Mouse (Mus musculus) forebrain, embryonic 16.5 days (tissue): ENCODE data around the gene Dcaf15. TPM values are rescaled to one million over a fixed set of nuclear protein-coding genes. Genes with fewer than 3 reads are reported as not detected.
A peak's percentile ranks its signal among the peaks of the same experiment; 100 is the strongest.

Experiments
- ATAC-seq: fragments of 200-750 bp; cut with Nextera tagmentation; 2 replicates; pipeline ENCODE4 v1.8.0; 2017; ENCODE audit warnings: mild to moderate bottlenecking, moderate library complexity
- H3K27ac ChIP-seq: fragments of 300-500 bp; sonication (generic); 2 replicates; pipeline ENCODE4 v1.5.1; 2014; ENCODE audit warnings: low read length, control low read depth
- H3K27me3 ChIP-seq: fragments of 300-500 bp; sonication (generic); replicated peaks from 2 replicates; pipeline ENCODE4 v1.6.1; 2014; ENCODE audit warnings: low read length; ENCODE audit not compliant: control insufficient read depth, insufficient read depth
- H3K36me3 ChIP-seq: fragments of 300-500 bp; sonication (generic); 2 replicates; pipeline ENCODE4 v1.6.1; 2014; ENCODE audit not compliant: control insufficient read depth, insufficient read depth
- H3K4me1 ChIP-seq: fragments of 300-500 bp; sonication (generic); replicated peaks from 2 replicates; pipeline ENCODE4 v1.6.1; 2014; ENCODE audit warnings: low read length; ENCODE audit not compliant: control insufficient read depth, insufficient read depth
- H3K4me2 ChIP-seq: fragments of 300-500 bp; sonication (generic); 2 replicates; pipeline ENCODE4 v1.6.1; 2014; ENCODE audit warnings: mild to moderate bottlenecking, low read length, control low read depth
- H3K4me3 ChIP-seq: fragments of 300-500 bp; sonication (generic); replicated peaks from 2 replicates; pipeline ENCODE4 v1.5.1; 2014; ENCODE audit warnings: mild to moderate bottlenecking, low read length, control low read depth
- H3K9ac ChIP-seq: fragments of 300-500 bp; sonication (generic); replicated peaks from 2 replicates; pipeline ENCODE4 v1.6.1; 2014; ENCODE audit warnings: low read depth, low read length, control low read depth
- H3K9me3 ChIP-seq: fragments of 300-500 bp; sonication (generic); 2 replicates; pipeline ENCODE4 v1.6.1; 2016; ENCODE audit warnings: low read length; ENCODE audit not compliant: control insufficient read depth
- WGBS: fragments of 180-500 bp; shearing (Covaris S2); extraction: QIAGEN DNeasy Blood & Tissue Kit; methylation state at CpG from one replicate; pipeline ENCODE4 v1.1.7; 2014; 5-methylcytosine and 5-hydroxymethylcytosine counted together
- polyA plus RNA-seq: library from polyadenylated mRNA; unstranded; fragments of >200 nt; fragmentation: Nextera tagmentation; extraction: Ambion mirVana; gene quantifications from 2 replicates; pipeline ENCODE4 v1.2.1, GENCODE M21; 2015

The Dcaf15 gene
- polyA plus RNA-seq, 1 experiment from 2014 or later = 20.6 TPM

DNA sequence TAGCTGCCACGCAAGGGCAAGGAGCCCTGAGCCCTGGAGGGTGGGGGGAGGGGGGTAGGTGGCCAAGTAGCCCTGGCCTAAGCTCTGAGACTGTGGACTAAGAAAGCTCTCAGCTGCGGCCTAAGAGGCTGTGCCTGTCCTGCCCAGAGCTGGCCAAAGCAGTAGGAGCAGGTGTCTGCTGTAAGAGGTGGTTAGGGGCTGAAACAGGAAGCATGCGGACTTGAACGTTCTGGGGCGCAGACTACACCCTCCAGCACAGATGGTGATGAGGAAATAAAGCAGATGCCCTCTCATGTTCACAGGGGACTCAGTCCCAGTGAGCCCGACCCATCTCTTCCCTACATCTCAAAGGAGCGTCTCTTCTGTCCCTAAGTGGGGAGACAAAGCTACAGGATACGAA lies 27.7 kb upstream of the Dcaf15 start:
- 91% methylated on average over 8 of the region's 8 CpGs for WGBS
- no peak overlapping the region for H3K4me3 ChIP-seq
- H3K4me2 ChIP-seq = no peak overlapping the region
- H3K4me1 ChIP-seq = no peaks in the 10 kb centered on the region
- no peaks in the 10 kb centered on the region for H3K27me3 ChIP-seq
- no peaks in the 10 kb centered on the region for H3K9me3 ChIP-seq
- no peak overlapping the region for H3K9ac ChIP-seq
- no peak for ATAC-seq
- no peak overlapping the region for H3K27ac ChIP-seq
- H3K36me3 ChIP-seq = peaks cover 20% of the 10 kb centered on the region

- Histone ChIP-seq H3K27me3 (no peaks in the 10 kb centered on the region), H3K4me2 (no peak overlapping the region), H3K27ac (no peak overlapping the region), H3K36me3 (peaks cover 15% of the 10 kb centered on the region), H3K4me1 (no peaks in the 10 kb centered on the region), H3K4me3 (no peak overlapping the region), H3K9me3 (no peaks in the 10 kb centered on the region), H3K9ac (no peak overlapping the region)
- whole genome bisulfite sequencing = 41% methylated on average over 30 of the region's 30 CpGs
- no peak for ATAC-seq
Measured at GRCm38 (mm10) chr8:84130806-84131205, 26.2 kb upstream of the Dcaf15 start.

DNA sequence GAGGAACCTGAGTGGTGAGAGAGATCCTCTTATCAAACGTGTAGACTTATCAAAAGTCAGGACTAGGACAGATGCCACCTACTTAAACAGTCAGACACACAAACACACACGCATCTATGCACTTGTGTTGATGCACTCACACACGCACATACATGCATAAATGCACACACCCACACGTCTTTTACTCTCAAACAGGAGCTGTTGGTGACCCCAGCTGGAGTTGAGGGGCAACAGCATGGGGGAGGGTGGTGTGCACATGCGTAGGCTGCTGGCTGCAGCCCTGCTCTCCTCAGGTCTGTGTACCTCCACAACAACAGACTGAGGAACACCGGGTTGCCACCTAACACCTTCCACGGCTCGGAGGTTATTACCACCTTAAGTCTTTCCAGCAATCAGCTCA lies 23.7 kb upstream of the Dcaf15 start:
- H3K27ac ChIP-seq = no peak overlapping the region
- peaks cover 3% of the 10 kb centered on the region for H3K36me3 ChIP-seq
- WGBS = 70% methylated on average over 8 of the region's 8 CpGs
- no peak overlapping the region for H3K9ac ChIP-seq
- H3K4me1 ChIP-seq = no peaks in the 10 kb centered on the region
- no peak overlapping the region for H3K4me2 ChIP-seq
- no peaks in the 10 kb centered on the region for H3K27me3 ChIP-seq
- no peak overlapping the region for H3K4me3 ChIP-seq
- 0 out of 2 replicates have a peak, but pooled peaks have one; percentile 19 for ATAC-seq
- no peaks in the 10 kb centered on the region for H3K9me3 ChIP-seq

DNA sequence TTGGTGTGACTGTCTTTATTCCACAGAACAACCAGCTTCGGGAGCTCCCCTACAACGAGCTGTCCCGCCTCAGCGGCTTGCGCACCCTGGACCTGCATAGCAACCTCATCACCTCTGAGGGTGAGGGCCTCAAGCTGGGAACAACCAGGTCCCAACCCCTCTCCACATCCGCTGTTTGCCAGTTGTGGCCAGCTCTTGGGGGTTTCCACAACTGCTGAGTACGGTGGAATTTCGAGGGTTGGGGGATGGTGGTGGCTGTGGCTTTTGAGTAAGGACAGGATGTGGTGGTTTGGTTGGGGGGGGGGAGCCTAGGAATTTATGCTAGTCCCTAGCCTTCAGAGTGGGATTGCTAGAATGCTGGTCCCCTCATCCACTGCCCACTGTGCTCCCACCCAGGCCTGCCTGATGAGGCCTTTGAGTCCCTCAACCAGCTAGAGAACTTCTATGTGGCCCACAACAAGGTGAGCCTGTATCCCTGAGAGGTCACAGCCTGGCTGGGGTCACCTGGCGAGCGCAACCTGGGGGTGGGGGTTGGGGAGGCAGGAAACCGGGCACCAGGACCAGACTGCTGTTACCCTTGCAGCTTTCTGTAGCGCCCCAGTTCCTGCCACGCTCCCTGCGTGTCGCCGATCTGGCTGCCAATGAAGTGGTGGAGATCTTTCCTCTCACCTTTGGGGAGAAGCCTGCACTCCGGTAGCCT lies 22.8 kb upstream of the Dcaf15 start:
- ATAC-seq = no peak
- H3K27ac ChIP-seq = no peak overlapping the region
- WGBS = 72% methylated on average over 17 of the region's 17 CpGs
- H3K4me1 ChIP-seq = no peaks in the 10 kb centered on the region
- no peak overlapping the region for H3K9ac ChIP-seq
- H3K27me3 ChIP-seq = no peaks in the 10 kb centered on the region
- H3K4me3 ChIP-seq = no peak overlapping the region
- peaks cover 2% of the 10 kb centered on the region for H3K36me3 ChIP-seq
- H3K9me3 ChIP-seq = no peaks in the 10 kb centered on the region
- no peak overlapping the region for H3K4me2 ChIP-seq

DNA sequence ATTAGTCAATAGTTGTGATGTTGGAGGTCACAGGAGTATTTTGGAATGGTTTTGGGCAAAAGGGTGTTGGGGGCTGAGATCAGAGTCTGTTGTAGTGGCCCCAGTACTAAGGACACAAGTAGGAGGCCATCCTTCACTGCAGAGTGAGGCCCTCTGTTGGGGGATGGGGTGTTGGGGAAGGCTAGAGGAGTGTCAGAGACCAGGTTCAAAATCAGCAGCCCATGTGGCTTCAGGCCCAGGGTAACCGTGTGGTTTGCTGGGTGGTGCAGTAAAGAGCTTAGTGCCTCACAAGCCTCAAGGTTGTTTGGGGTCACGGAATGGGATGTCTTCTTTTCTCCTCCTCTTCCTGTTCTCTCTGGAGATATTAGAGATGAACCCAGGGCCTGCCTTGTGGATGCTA lies 22.2 kb upstream of the Dcaf15 start:
- 81% methylated on average over 2 of the region's 2 CpGs for WGBS
- H3K27ac ChIP-seq = no peak overlapping the region

GRCm38 (mm10) chr8:84125656-84126055 lies 21.1 kb upstream of the Dcaf15 start, which contains the start of gene Podnl1:
Podnl1 (plus strand) TSS chr8:84125989.
- Histone ChIP-seq H3K9ac (no peak within 1 kb of the TSS), H3K9me3 (no peaks in the 10 kb centered on the region), H3K4me3 (no peak within 1 kb of the TSS), H3K4me1 (no peaks in the 10 kb centered on the region), H3K36me3 (no peaks in the 10 kb centered on the region), H3K4me2 (no peak within 1 kb of the TSS), H3K27ac (no peak within 1 kb of the TSS), H3K27me3 (no peaks in the 10 kb centered on the region)
- ATAC-seq = no peak
- WGBS = 59% methylated on average over 9 of the region's 9 CpGs

More for the DNA sequence above, 22.2 kb upstream of the Dcaf15 start:
- no peak for ATAC-seq
- H3K4me3 ChIP-seq = no peak overlapping the region
- H3K4me2 ChIP-seq = no peak overlapping the region
- no peaks in the 10 kb centered on the region for H3K4me1 ChIP-seq
- H3K27me3 ChIP-seq = no peaks in the 10 kb centered on the region
- H3K36me3 ChIP-seq = no peaks in the 10 kb centered on the region
- H3K9me3 ChIP-seq = no peaks in the 10 kb centered on the region
- H3K9ac ChIP-seq = no peak overlapping the region

- Histone ChIP-seq H3K4me3 (no peak overlapping the region), H3K9ac (no peak overlapping the region), H3K4me2 (no peak overlapping the region), H3K36me3 (no peaks in the 10 kb centered on the region), H3K4me1 (no peaks in the 10 kb centered on the region), H3K27me3 (no peaks in the 10 kb centered on the region), H3K27ac (no peak overlapping the region), H3K9me3 (no peaks in the 10 kb centered on the region)
- WGBS = 90% methylated on average over 3 of the region's 3 CpGs
- ATAC-seq = no peak
Measured at GRCm38 (mm10) chr8:84122151-84122550, 17.6 kb upstream of the Dcaf15 start.

- Histone ChIP-seq H3K4me2 (no peak overlapping the region), H3K36me3 (no peaks in the 10 kb centered on the region), H3K9me3 (no peaks in the 10 kb centered on the region), H3K27ac (no peak overlapping the region), H3K4me3 (no peak overlapping the region), H3K4me1 (no peaks in the 10 kb centered on the region), H3K27me3 (no peaks in the 10 kb centered on the region), H3K9ac (no peak overlapping the region)
- ATAC-seq = no peak
- WGBS = 88% methylated on average over 6 of the region's 6 CpGs
Measured at GRCm38 (mm10) chr8:84115646-84116045, 11.1 kb upstream of the Dcaf15 start.

- Histone ChIP-seq H3K36me3 (no peaks in the 10 kb centered on the region), H3K27me3 (no peaks in the 10 kb centered on the region), H3K4me2 (no peak overlapping the region), H3K4me3 (no peak overlapping the region), H3K27ac (no peak overlapping the region), H3K9ac (no peak overlapping the region), H3K4me1 (peaks cover 24% of the 10 kb centered on the region), H3K9me3 (no peaks in the 10 kb centered on the region)
- no peak for ATAC-seq
- WGBS = 94% methylated on average over 6 of the region's 6 CpGs
Measured at GRCm38 (mm10) chr8:84106216-84107040, 1.9 kb upstream of the Dcaf15 start.
